ENCODE assay signal across 27 mouse cellular contexts in genomic region chr7:123285896-123286295, GRCm38 (mm10).
"Had no signal": no experiment of that assay in that cellular context is flagged by ENCODE, and none has a peak within 500 bp of the region (broad histone marks: within the 10 kb centered on the region; RNA-seq: fewer than 3 reads in every experiment).

No protein-coding gene starts in this region.

- H3K9ac ChIP-seq: heart, embryonic 13.5 days; heart, embryonic 15.5 days; hindbrain, embryonic 12.5 days; hindbrain, embryonic 14.5 days; intestine, embryonic 15.5 days; limb, embryonic 12.5 days; liver, embryonic 13.5 days; liver, embryonic 15.5 days had no signal

- H3K9me3 ChIP-seq: heart, embryonic 13.5 days; heart, embryonic 15.5 days; hindbrain, embryonic 10.5 days; hindbrain, embryonic 12.5 days; intestine, embryonic 15.5 days; limb, embryonic 10.5 days; limb, embryonic 12.5 days; liver, embryonic 13.5 days; liver, embryonic 15.5 days had no signal

- H3K27me3 ChIP-seq: heart, embryonic 13.5 days; heart, embryonic 15.5 days; hindbrain, embryonic 12.5 days; intestine, embryonic 15.5 days; limb, embryonic 12.5 days; liver, embryonic 13.5 days; liver, embryonic 15.5 days had no signal

- DNase-seq: gastrocnemius, postnatal 14 days; gastrocnemius, postnatal 36 days; heart, adult 11 months; heart, adult 2 months; heart, postnatal 4 days; kidney, adult 18-20 months; kidney, adult 8-10 months; kidney, postnatal 10 days; kidney, postnatal 25 days; kidney, postnatal 4 days; layer of hippocampus, adult 9-11 months; liver; liver, embryonic 13.5 days had no signal

- H3K4me3 ChIP-seq: heart, adult 2 months; heart, embryonic 13.5 days; heart, embryonic 15.5 days; hindbrain, embryonic 10.5 days; hindbrain, embryonic 12.5 days; intestine, embryonic 15.5 days; limb, embryonic 10.5 days; limb, embryonic 12.5 days; liver, embryonic 13.5 days; liver, embryonic 15.5 days had no signal

- H3K27ac ChIP-seq: heart, adult 2 months; heart, embryonic 13.5 days; heart, embryonic 15.5 days; hindbrain, embryonic 10.5 days; hindbrain, embryonic 12.5 days; hindbrain, embryonic 14.5 days; intestine, embryonic 15.5 days; limb, embryonic 10.5 days; limb, embryonic 12.5 days; liver, embryonic 13.5 days; liver, embryonic 15.5 days had no signal

- ATAC-seq: hindbrain, embryonic 16.5 days; inflammation-experienced regulatory T-cells, adult 6 months; intestine, embryonic 15.5 days; intestine, postnatal 0 days had no signal

- H3K4me2 ChIP-seq: heart, embryonic 11.5 days; heart, embryonic 13.5 days; heart, embryonic 15.5 days; hindbrain, embryonic 12.5 days; hindbrain, embryonic 14.5 days; intestine, embryonic 15.5 days; limb, embryonic 12.5 days; liver, embryonic 11.5 days; liver, embryonic 13.5 days; liver, embryonic 15.5 days had no signal

- H3K4me1 ChIP-seq: hindbrain, embryonic 10.5 days; hindbrain, embryonic 12.5 days; intestine, embryonic 15.5 days; limb, embryonic 10.5 days; limb, embryonic 12.5 days; liver, embryonic 13.5 days; liver, embryonic 15.5 days had no signal
